Mouse (Mus musculus) small intestine, adult 2 months (tissue): Measurements from ENCODE around the gene Chad. TPM values are rescaled to one million over a fixed set of nuclear protein-coding genes. Genes with fewer than 3 reads are reported as not detected.
A peak's percentile ranks its signal among the peaks of the same experiment; 100 is the strongest.

Experiments
- H3K27ac ChIP-seq: fragments of 200-500 bp; 2 replicates; pipeline ENCODE4 v1.5.1; 2012; ENCODE audit warnings: low read depth, low read length, control low read depth, inconsistent platforms; ENCODE audit not compliant: insufficient read depth
- H3K27me3 ChIP-seq: fragments of 200-500 bp; 2 replicates; pipeline ENCODE4 v1.6.1; 2012; ENCODE audit warnings: mild to moderate bottlenecking, moderate library complexity, low read length, inconsistent platforms; ENCODE audit not compliant: control insufficient read depth, insufficient read depth
- H3K36me3 ChIP-seq: fragments of 200-500 bp; 2 replicates; pipeline ENCODE4 v1.6.1; 2012; ENCODE audit warnings: mild to moderate bottlenecking, low read length, control low read depth, inconsistent platforms; ENCODE audit not compliant: control insufficient read depth, insufficient read depth
- H3K4me1 ChIP-seq: fragments of 200-500 bp; 2 replicates; pipeline ENCODE4 v1.6.1; 2012; ENCODE audit warnings: low read length, inconsistent platforms, mixed read lengths; ENCODE audit not compliant: control insufficient read depth, insufficient read depth, insufficient read length
- H3K4me3 ChIP-seq: fragments of 200-500 bp; 2 replicates; pipeline ENCODE4 v1.5.1; 2012; ENCODE audit warnings: low read depth, mild to moderate bottlenecking, control low read depth, inconsistent platforms, low read length, moderate library complexity
- CTCF ChIP-seq: fragments of 200-500 bp; IDR thresholded peaks from 2 replicates; pipeline ENCODE4 v1.5.1; 2012; ENCODE audit warnings: low read depth, mild to moderate bottlenecking, control low read depth, inconsistent platforms, low read length, moderate library complexity, mixed read lengths; ENCODE audit not compliant: insufficient replicate concordance, insufficient read length; ENCODE audit errors: extremely low read depth
- POLR2A ChIP-seq: fragments of 200-500 bp; IDR thresholded peaks from 2 replicates; pipeline ENCODE4 v1.6.1; 2012; ENCODE audit warnings: low read depth, mild to moderate bottlenecking, control low read depth, inconsistent platforms, low read length, moderate library complexity
- WGBS: fragments of 180-500 bp; shearing (Covaris S2); methylation state at CpG from one replicate; pipeline ENCODE4 v1.1.7; 2018; 5-methylcytosine and 5-hydroxymethylcytosine counted together
- polyA plus RNA-seq: library from polyadenylated mRNA; depleted of rRNA; stranded (reverse); fragments of >200 nt; gene quantifications from 2 replicates; pipeline ENCODE4 v1.2.3, GENCODE M21; 2012

The Chad gene
- polyA plus RNA-seq, 1 experiment: 0.91 TPM

DNA sequence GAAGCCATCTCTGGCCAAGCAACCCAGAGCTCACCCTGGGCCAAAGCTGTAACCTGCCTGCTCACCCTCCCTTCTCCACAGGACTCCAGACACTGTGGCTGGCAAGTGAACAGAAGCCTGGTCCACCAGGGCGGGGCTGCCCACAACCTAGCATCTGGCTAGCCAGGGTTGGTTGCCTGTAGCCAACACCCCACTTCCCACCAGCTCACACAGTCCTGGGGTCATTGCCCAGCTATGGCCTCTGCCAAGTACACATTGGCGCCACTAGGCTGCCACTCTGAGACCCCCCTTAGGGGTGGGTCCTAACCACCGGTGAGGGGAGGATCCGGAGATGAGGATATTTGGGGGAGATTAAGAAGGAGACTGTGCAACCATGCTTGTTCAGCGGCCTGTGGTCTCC, 1.0 kb upstream of the Chad start:
- Histone ChIP-seq H3K4me1 (peaks cover 12% of the 10 kb centered on the region), H3K27ac (no peak overlapping the region), H3K4me3 (no peak overlapping the region), H3K36me3 (peaks cover 4% of the 10 kb centered on the region; the same call in 1 of the 2 replicates), H3K27me3 (no peaks in the 10 kb centered on the region)
- 67% methylated on average over 5 of the region's 5 CpGs for WGBS
- no peak for TF ChIP-seq CTCF
- no peak for TF ChIP-seq POLR2A

GRCm38 (mm10) chr11:94565151-94565479, 268 bp downstream of the Chad start:
- Histone ChIP-seq H3K4me1 (peaks cover 12% of the 10 kb centered on the region), H3K27me3 (no peaks in the 10 kb centered on the region), H3K27ac (no peak overlapping the region), H3K36me3 (peaks cover 8% of the 10 kb centered on the region; the same call in 1 of the 2 replicates), H3K4me3 (peak overlapping the region; percentile 44)
- 23% methylated on average over 16 of the region's 16 CpGs for WGBS
- TF ChIP-seq CTCF (peak; percentile 51; the same call in 1 of the 2 replicates), POLR2A (no peak)

DNA sequence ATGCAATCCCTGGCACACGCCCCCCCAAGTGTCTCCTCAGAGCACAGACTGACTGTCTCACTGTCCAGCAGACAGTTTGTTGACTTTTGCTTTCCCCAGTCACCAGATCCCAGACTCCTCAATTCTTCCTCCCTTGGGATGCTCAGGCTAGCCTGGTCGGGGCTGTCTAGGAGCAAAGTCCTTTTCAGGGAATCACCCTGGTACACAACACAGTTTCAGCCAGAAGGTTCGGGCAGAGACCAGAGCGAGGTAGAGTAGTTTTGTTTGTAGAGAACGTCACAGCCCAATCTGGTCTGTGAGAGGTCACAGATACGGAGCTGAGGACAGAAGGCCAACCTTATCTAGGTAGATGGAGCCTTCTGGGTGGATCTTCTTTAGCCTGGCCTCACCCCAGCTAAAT, 1.7 kb downstream of the Chad start:
- no peak for TF ChIP-seq CTCF
- TF ChIP-seq POLR2A: no peak
- 45% methylated on average over 6 of the region's 6 CpGs for WGBS
- H3K4me3 ChIP-seq: no peak overlapping the region
- H3K4me1 ChIP-seq: peaks cover 12% of the 10 kb centered on the region
- peaks cover 9% of the 10 kb centered on the region; the same call in 1 of the 2 replicates for H3K36me3 ChIP-seq
- no peaks in the 10 kb centered on the region for H3K27me3 ChIP-seq
- H3K27ac ChIP-seq: no peak overlapping the region

DNA sequence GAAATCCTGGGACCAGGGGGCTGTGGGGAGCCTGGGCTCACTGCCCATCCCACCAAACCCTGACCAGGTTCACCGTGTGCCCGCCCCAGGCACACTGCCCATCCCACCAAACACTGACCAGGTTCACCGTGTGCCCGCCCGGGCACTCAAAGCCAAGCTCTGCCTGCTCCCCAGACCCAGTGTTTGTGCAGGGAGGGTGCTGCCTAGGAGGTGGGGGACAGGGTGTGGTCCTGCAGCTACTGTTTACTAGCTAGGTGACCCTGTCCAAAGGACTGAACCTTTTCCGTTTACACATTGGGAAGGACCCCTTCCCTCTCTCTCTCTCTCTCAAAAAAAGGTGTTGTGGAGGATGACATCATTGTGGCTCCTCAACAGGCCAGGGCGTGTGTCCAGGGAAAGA, 2.5 kb downstream of the Chad start:
- Histone ChIP-seq H3K4me1 (peaks cover 12% of the 10 kb centered on the region), H3K27me3 (no peaks in the 10 kb centered on the region), H3K36me3 (peaks cover 10% of the 10 kb centered on the region; the same call in 1 of the 2 replicates), H3K27ac (no peak overlapping the region), H3K4me3 (no peak overlapping the region)
- 89% methylated on average over 7 of the region's 7 CpGs for WGBS
- TF ChIP-seq CTCF: no peak

DNA sequence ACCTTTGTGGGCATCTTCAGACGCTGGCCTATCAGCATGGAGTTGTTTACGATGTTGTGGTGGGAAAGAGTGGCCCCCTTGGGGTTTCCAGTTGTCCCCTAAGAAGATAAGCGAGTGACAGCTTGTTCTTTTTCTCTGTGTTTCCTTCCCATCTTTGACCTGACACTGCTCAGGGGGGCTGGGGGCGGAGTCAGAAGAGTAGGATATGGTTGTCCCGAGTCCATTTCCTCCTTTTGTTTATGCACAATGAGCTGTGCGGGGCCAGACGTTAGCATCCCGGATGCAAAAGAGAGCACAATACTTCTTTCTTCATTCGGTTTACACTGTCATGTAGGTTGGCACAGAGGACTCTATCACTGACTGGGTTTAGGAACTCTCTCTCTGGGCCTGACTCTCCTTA, 5.8 kb downstream of the Chad start:
- Histone ChIP-seq H3K36me3 (peaks cover 10% of the 10 kb centered on the region; the same call in 1 of the 2 replicates), H3K4me3 (no peak overlapping the region), H3K27me3 (no peaks in the 10 kb centered on the region), H3K27ac (no peak overlapping the region), H3K4me1 (peaks cover 2% of the 10 kb centered on the region; the same call in 1 of the 2 replicates)
- WGBS: 67% methylated on average over 9 of the region's 9 CpGs
- TF ChIP-seq POLR2A: no peak
- TF ChIP-seq CTCF: no peak

GRCm38 (mm10) chr11:94571850-94572249, 7.0 kb downstream of the Chad start:
- Histone ChIP-seq H3K4me1 (peaks cover 2% of the 10 kb centered on the region; the same call in 1 of the 2 replicates), H3K4me3 (no peak overlapping the region), H3K27ac (no peak overlapping the region), H3K27me3 (no peaks in the 10 kb centered on the region), H3K36me3 (peaks cover 11% of the 10 kb centered on the region; the same call in 1 of the 2 replicates)
- TF ChIP-seq POLR2A (no peak), CTCF (no peak)
- 100% methylated on average over 1 of the region's 1 CpGs for WGBS

DNA sequence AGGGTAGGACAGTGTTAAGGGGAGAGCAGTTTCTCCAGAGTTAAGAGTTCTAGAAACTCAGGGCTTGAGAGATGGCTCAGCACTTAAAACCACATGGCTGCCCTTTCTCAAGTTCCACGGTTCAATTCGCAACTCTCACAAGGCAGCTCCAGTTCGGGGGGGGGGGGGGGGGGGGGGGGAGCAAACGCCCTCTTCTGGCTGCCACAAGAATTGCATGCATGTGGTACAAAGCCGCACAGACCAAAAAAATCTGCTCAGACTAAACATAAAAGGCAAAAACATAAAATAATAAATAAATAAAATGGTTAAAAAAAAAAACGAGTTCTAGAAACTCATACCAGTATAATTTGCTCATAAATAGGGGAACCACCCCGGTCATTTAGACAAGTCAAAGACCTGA, 9.7 kb downstream of the Chad start:
- H3K4me1 ChIP-seq: peaks cover 2% of the 10 kb centered on the region; the same call in 1 of the 2 replicates
- TF ChIP-seq CTCF: peak; percentile 25; the same call in 1 of the 2 replicates
- no peak for TF ChIP-seq POLR2A
- WGBS: 6% methylated on average over 6 of the region's 7 CpGs

DNA sequence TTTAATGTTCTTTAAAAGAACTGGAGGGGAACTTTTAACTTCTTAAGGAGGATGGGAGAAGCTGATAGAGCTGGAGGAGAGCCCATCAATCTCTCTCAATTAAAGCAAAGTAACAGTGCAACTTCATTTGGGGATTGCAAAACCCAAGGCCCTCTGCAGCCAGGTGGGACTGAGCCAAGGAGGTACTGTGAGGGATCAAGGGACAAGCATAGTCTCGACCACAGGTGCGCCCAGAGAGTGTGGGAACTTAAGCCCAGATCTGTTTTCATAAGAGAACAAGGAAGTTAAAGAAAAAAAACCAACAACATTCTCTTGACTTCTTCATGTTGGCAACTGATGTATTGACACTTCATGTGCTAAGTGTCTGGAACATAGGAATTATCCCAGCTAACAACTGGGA, 10.2 kb downstream of the Chad start:
- H3K36me3 ChIP-seq: peaks cover 7% of the 10 kb centered on the region; the same call in 1 of the 2 replicates
- H3K4me1 ChIP-seq: peaks cover 4% of the 10 kb centered on the region; the same call in 1 of the 2 replicates
- no peak overlapping the region for H3K27ac ChIP-seq
- H3K27me3 ChIP-seq: no peaks in the 10 kb centered on the region
- 20% methylated on average over 2 of the region's 2 CpGs for WGBS
- H3K4me3 ChIP-seq: no peak overlapping the region
- TF ChIP-seq CTCF (no peak), POLR2A (no peak)

More for the DNA sequence above, 9.7 kb downstream of the Chad start:
- Histone ChIP-seq H3K36me3 (peaks cover 9% of the 10 kb centered on the region; the same call in 1 of the 2 replicates), H3K27ac (no peak overlapping the region), H3K27me3 (no peaks in the 10 kb centered on the region), H3K4me3 (no peak overlapping the region)
